Mouse (Mus musculus): ENCODE results near the gene Fcgr1. TPM values are rescaled to one million over a fixed set of nuclear protein-coding genes. Genes with fewer than 3 reads are reported as not detected.
"Not testable (repeated sequence)": the region's sequence is repeated elsewhere in the genome, so short reads cannot be mapped to it uniquely, and the experiment has no call there.

The Fcgr1 gene
- polyA plus RNA-seq, 1 experiment from 2014 or later = 4.7 TPM

DNA sequence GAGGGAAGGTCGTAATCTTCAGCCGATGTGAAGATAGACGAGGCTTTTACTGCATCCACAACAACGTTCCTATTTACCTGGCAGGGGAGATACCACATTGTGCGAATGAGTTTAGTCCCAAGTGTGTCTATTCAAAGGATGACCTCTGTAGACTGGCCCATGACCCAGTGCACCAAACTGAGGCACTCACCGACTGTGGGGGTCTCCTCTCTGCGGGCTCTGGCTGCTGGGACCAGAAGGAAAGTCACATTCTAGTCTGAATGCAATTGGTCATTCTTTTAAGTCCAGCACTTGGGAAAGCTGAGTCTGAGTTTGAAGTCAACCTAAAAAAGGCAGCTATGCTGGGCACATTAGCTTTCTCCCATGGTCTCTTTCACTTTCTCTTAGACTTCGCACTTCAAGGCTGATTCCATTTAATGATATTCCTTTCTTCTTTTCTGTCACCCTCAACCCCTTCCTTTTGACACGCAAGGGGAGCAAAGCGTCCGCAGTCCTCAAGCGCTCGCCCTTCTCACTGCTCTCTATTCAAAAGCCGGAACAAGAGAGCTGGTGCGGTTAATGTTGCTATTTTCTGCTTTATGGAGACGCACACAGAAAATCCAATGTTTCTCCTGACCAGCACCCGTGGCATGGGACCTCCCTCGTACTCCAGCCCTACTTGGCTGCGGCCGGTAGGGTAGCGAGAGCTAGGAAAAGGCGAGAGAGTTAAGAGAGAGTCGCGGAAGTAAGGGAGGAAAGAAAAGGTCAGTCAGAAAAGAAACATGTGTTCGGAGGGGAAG is 39.8 kb upstream of the Fcgr1 start:
- peaks cover 21% of the 10 kb centered on the region for H3K4me1 ChIP-seq (replicated peaks)

GRCm38 (mm10) chr3:96332631-96333395 is 39.0 kb upstream of the Fcgr1 start:
- H3K4me1 ChIP-seq (replicated peaks) = peaks cover 21% of the 10 kb centered on the region
- no peaks in the 10 kb centered on the region for H3K9me3 ChIP-seq (replicated peaks)
- H3K27ac ChIP-seq (replicated peaks) = no peak overlapping the region
- H3K27me3 ChIP-seq = peaks cover 98% of the 10 kb centered on the region
- no peak overlapping the region for H3K9ac ChIP-seq
- peak overlapping the region; percentile 60 for H3K4me2 ChIP-seq
- ATAC-seq (ENCODE audit: insufficient read depth) = peak; percentile 37
- 1% methylated on average over 27 of the region's 27 CpGs for WGBS (ENCODE audit: insufficient replicate concordance)
- H3K4me3 ChIP-seq (replicated peaks) = peak overlapping the region; percentile 39
- no peaks in the 10 kb centered on the region for H3K36me3 ChIP-seq (replicated peaks)

More for the DNA sequence above, 39.8 kb upstream of the Fcgr1 start:
- Histone ChIP-seq H3K27me3 (peaks cover 98% of the 10 kb centered on the region), H3K4me3 (replicated peaks) (peak overlapping the region; percentile 39), H3K9me3 (replicated peaks) (no peaks in the 10 kb centered on the region), H3K9ac (no peak overlapping the region), H3K4me2 (peak overlapping the region; percentile 60), H3K27ac (replicated peaks) (no peak overlapping the region), H3K36me3 (replicated peaks) (no peaks in the 10 kb centered on the region)
- ATAC-seq (ENCODE audit: insufficient read depth) = no peak
- under 1% methylated on average over 25 of the region's 25 CpGs for WGBS (ENCODE audit: insufficient replicate concordance)

GRCm38 (mm10) chr3:96332000-96332399 is 38.2 kb upstream of the Fcgr1 start:
- Histone ChIP-seq H3K4me1 (replicated peaks) (peaks cover 27% of the 10 kb centered on the region), H3K9me3 (replicated peaks) (no peaks in the 10 kb centered on the region), H3K36me3 (replicated peaks) (no peaks in the 10 kb centered on the region), H3K27ac (replicated peaks) (no peak overlapping the region), H3K4me2 (peak overlapping the region; percentile 54), H3K9ac (0 out of 2 replicates have a peak overlapping the region, but pooled peaks have one; percentile 25), H3K4me3 (replicated peaks) (peak overlapping the region; percentile 14; the same call in 1 of the 2 replicates), H3K27me3 (peaks cover 98% of the 10 kb centered on the region)
- WGBS (ENCODE audit: insufficient replicate concordance) = 12% methylated on average over 14 of the region's 14 CpGs
- no peak for ATAC-seq (ENCODE audit: insufficient read depth)

- no peak overlapping the region for H3K4me2 ChIP-seq
Measured at GRCm38 (mm10) chr3:96331438-96331837, 37.7 kb upstream of the Fcgr1 start.

GRCm38 (mm10) chr3:96330603-96331002 is 36.8 kb upstream of the Fcgr1 start:
- ATAC-seq (ENCODE audit: insufficient read depth) = no peak
- Histone ChIP-seq H3K9ac (no peak overlapping the region), H3K4me2 (no peak overlapping the region), H3K9me3 (replicated peaks) (no peaks in the 10 kb centered on the region), H3K27me3 (peaks cover 98% of the 10 kb centered on the region), H3K27ac (replicated peaks) (no peak overlapping the region), H3K4me3 (replicated peaks) (no peak overlapping the region), H3K36me3 (replicated peaks) (no peaks in the 10 kb centered on the region), H3K4me1 (replicated peaks) (peaks cover 27% of the 10 kb centered on the region)
- 50% methylated on average over 7 of the region's 7 CpGs for WGBS (ENCODE audit: insufficient replicate concordance)

More at GRCm38 (mm10) chr3:96331438-96331837, 37.7 kb upstream of the Fcgr1 start:
- H3K27ac ChIP-seq (replicated peaks) = no peak overlapping the region
- peaks cover 98% of the 10 kb centered on the region for H3K27me3 ChIP-seq
- H3K9ac ChIP-seq = no peak overlapping the region
- 38% methylated on average over 7 of the region's 7 CpGs for WGBS (ENCODE audit: insufficient replicate concordance)
- H3K4me1 ChIP-seq (replicated peaks) = peaks cover 27% of the 10 kb centered on the region
- no peak overlapping the region for H3K4me3 ChIP-seq (replicated peaks)
- no peaks in the 10 kb centered on the region for H3K9me3 ChIP-seq (replicated peaks)
- ATAC-seq (ENCODE audit: insufficient read depth) = no peak
- H3K36me3 ChIP-seq (replicated peaks) = no peaks in the 10 kb centered on the region

DNA sequence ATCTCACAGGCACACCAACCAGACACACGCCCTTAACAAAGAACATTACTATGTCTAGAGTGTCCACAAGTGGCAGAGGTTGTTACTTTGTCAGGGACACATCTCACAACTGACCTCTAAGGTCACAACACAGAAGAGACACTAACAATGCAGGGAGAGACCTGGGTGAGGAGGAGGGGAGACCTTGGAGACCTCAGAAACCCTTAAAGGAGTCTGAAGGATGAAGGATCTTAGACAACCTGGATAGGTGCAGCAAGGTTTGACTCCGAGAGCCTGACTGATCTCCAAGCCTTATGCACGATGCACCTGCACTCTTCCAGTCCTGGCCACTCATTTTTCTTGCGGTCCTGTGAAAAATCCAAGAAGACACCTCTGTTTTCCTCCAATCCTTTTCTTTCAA is 36.4 kb upstream of the Fcgr1 start:
- no peaks in the 10 kb centered on the region for H3K36me3 ChIP-seq (replicated peaks)
- H3K9me3 ChIP-seq (replicated peaks) = no peaks in the 10 kb centered on the region
- no peak overlapping the region for H3K4me2 ChIP-seq
- no peak overlapping the region for H3K9ac ChIP-seq
- no peak overlapping the region for H3K27ac ChIP-seq (replicated peaks)
- H3K4me3 ChIP-seq (replicated peaks) = no peak overlapping the region
- peaks cover 96% of the 10 kb centered on the region for H3K27me3 ChIP-seq
- no peak for ATAC-seq (ENCODE audit: insufficient read depth)
- H3K4me1 ChIP-seq (replicated peaks) = peaks cover 27% of the 10 kb centered on the region
- WGBS (ENCODE audit: insufficient replicate concordance) = 56% methylated on average over 4 of the region's 4 CpGs

DNA sequence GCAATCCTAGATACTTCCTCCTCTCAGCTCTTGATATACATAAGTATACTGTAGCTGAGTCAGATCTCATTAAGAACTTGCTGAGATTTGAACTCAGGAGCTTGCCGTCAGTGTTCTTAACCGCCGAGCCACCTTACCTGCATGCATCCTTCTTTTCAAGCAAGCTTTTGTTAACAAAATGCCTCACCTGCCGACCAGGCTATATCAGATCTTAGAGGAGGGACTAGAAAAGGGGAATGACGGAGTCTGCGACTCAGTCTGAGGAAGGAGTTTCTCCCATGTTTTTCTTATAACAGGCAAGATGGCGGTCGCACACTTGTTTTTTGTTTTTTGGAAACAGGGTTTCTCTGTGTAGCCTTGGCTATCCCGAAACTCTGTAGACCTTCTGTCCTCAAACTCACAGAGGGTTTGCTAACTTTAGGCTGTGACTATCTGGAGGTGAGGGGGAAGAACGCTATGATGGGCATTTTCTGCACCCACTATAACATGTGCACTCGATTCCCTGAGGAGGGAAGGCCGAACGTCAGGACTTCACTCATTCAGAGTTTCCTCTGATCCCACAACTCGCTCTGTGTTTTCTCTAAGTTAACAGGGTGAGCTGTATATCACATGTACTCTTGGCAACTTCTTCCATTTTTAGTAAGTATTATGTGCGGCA is 35.1 kb upstream of the Fcgr1 start:
- Histone ChIP-seq H3K4me3 (replicated peaks) (0 out of 2 replicates have a peak overlapping the region, but pooled peaks have one; percentile 17), H3K4me1 (replicated peaks) (peaks cover 23% of the 10 kb centered on the region), H3K27ac (replicated peaks) (no peak overlapping the region), H3K9ac (no peak overlapping the region), H3K4me2 (peak overlapping the region; percentile 62; the same call in 1 of the 2 replicates), H3K36me3 (replicated peaks) (no peaks in the 10 kb centered on the region), H3K27me3 (peaks cover 92% of the 10 kb centered on the region), H3K9me3 (replicated peaks) (no peaks in the 10 kb centered on the region)
- ATAC-seq (ENCODE audit: insufficient read depth) = no peak
- 14% methylated on average over 15 of the region's 15 CpGs for WGBS (ENCODE audit: insufficient replicate concordance)

DNA sequence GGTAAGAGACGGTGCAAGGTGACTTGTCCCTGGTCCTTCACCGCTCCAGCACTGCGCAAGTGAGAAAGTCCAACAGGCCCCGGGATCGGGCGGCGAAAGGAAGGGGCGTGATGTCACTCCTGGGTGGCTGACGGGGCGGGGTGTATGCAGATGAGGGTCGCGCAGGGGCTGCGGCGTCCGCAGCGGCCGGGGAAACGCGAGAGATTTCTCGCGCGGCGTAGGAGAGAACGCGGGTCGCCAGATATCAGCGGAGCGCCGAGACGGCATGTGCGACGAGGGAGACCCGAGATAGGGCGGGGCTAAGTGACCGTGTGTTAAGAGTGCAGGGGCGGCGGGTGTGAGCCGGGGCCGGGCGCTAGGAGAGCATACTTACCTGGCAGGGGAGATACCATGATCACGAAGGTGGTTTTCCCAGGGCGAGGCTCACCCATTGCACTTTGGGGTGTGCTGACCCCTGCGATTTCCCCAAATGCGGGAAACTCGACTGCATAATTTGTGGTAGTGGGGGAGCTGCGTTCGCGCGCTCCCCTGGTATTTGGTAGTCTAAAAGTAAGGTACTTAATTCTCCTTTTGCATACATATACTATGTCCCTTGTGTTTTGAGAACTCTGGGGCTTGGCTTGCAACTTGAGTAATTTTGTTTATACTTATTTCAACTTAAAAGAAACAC is 34.4 kb upstream of the Fcgr1 start:
- Histone ChIP-seq H3K4me2 (peak overlapping the region; percentile 62), H3K27me3 (peaks cover 90% of the 10 kb centered on the region), H3K4me1 (replicated peaks) (peaks cover 17% of the 10 kb centered on the region), H3K4me3 (replicated peaks) (peak overlapping the region; percentile 44)
- under 1% methylated on average over 49 of the region's 49 CpGs for WGBS (ENCODE audit: insufficient replicate concordance)
- H3K9ac ChIP-seq; H3K9me3 ChIP-seq (replicated peaks); H3K36me3 ChIP-seq (replicated peaks); H3K27ac ChIP-seq (replicated peaks): not testable (repeated sequence)
- ATAC-seq (ENCODE audit: insufficient read depth) = peak; percentile 75

DNA sequence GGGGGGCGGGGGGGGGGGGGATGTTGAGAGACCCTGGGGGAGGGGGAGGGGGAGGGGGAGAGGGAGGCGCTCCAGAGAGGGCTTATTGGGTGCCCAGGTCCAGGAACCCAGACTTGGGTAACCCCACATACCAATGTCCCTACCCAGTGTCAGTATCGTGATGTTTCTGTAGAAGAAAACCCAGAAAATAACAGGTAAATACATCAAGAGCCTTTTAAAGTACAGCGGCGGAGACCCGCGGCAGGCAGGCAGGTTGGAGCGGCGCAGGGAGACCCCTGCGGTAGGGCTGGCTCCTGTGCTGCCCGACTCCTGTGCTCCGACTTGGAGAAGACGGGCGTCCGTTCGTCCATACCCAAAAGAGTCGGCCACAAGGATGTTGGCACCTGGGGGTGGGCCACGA is 33.9 kb upstream of the Fcgr1 start:
- no peak for ATAC-seq (ENCODE audit: insufficient read depth)
- Histone ChIP-seq H3K27ac (replicated peaks) (no peak overlapping the region), H3K9ac (no peak overlapping the region)

DNA sequence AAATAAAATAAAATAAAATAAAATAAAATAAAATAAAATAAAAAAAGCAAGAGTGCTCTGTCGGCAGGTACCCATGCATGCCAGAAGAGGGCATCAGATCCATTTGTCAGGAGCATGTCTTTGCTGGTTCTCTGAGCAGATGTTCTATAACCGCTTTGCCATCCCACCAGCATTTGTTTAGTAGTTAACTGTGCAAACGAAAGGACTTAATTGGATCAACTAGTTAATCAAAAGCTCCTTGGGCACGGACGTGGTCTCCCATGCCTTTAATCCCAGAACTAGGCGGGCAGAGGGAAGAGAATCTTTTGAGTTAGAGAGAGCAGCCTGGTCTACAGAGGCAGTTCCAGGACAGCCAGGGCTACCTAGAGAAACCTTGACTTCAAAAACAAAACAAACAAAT is 33.4 kb upstream of the Fcgr1 start:
- ATAC-seq (ENCODE audit: insufficient read depth) = no peak
- no peaks in the 10 kb centered on the region for H3K36me3 ChIP-seq (replicated peaks)
- 7% methylated on average over 6 of the region's 6 CpGs for WGBS (ENCODE audit: insufficient replicate concordance)
- H3K9me3 ChIP-seq (replicated peaks) = no peaks in the 10 kb centered on the region
- peaks cover 87% of the 10 kb centered on the region for H3K27me3 ChIP-seq
- H3K4me1 ChIP-seq (replicated peaks) = peaks cover 9% of the 10 kb centered on the region
- H3K27ac ChIP-seq (replicated peaks) = no peak overlapping the region
- H3K9ac ChIP-seq = no peak overlapping the region
- H3K4me3 ChIP-seq (replicated peaks) = no peak overlapping the region
- peak overlapping the region; percentile 62; the same call in 1 of the 2 replicates for H3K4me2 ChIP-seq

More for the DNA sequence above, 33.9 kb upstream of the Fcgr1 start:
- Histone ChIP-seq H3K4me3 (replicated peaks) (peak overlapping the region; percentile 44), H3K36me3 (replicated peaks) (no peaks in the 10 kb centered on the region), H3K4me2 (peak overlapping the region; percentile 62), H3K4me1 (replicated peaks) (peaks cover 12% of the 10 kb centered on the region), H3K27me3 (peaks cover 87% of the 10 kb centered on the region), H3K9me3 (replicated peaks) (no peaks in the 10 kb centered on the region)
- WGBS (ENCODE audit: insufficient replicate concordance) = 0% methylated on average over 16 of the region's 18 CpGs
